Mouse (Mus musculus) ES-Bruce4 (cell line): ENCODE measurements around the gene Dctpp1. TPM values are rescaled to one million over a fixed set of nuclear protein-coding genes. Genes with fewer than 3 reads are reported as not detected.

Source experiments
- H3K27ac ChIP-seq: 2 replicates; pipeline ENCODE4 v1.5.1; 2012; ENCODE audit warnings: low read length, inconsistent platforms; ENCODE audit not compliant: insufficient read depth
- H3K27me3 ChIP-seq: 2 replicates; pipeline ENCODE4 v1.6.1; 2012; ENCODE audit warnings: mild to moderate bottlenecking, low read length, inconsistent platforms; ENCODE audit not compliant: control insufficient read depth, poor library complexity, insufficient read depth, severe bottlenecking
- H3K36me3 ChIP-seq: 2 replicates; pipeline ENCODE4 v1.6.1; 2012; ENCODE audit warnings: inconsistent platforms, mild to moderate bottlenecking, low read length, moderate library complexity; ENCODE audit not compliant: control insufficient read depth, poor library complexity, insufficient read depth, severe bottlenecking
- H3K4me1 ChIP-seq: one replicate; pipeline ENCODE4 v1.8.1; 2011; ENCODE audit warnings: low read length; ENCODE audit not compliant: control insufficient read depth, insufficient read depth
- H3K4me3 ChIP-seq: 2 replicates; pipeline ENCODE4 v1.5.1; 2011; ENCODE audit warnings: low read depth, mild to moderate bottlenecking, low read length
- H3K9ac ChIP-seq: 2 replicates; pipeline ENCODE4 v1.6.1; 2012; ENCODE audit warnings: low read depth, mild to moderate bottlenecking, inconsistent platforms; ENCODE audit not compliant: poor library complexity, severe bottlenecking
- H3K9me3 ChIP-seq: replicated peaks from 2 replicates; pipeline ENCODE4 v1.6.1; 2012; ENCODE audit warnings: mild to moderate bottlenecking, low read length, inconsistent platforms; ENCODE audit not compliant: control insufficient read depth, poor library complexity, insufficient read depth, severe bottlenecking
- CTCF ChIP-seq: IDR thresholded peaks from one replicate; pipeline ENCODE4 v1.8.1; 2011; ENCODE audit warnings: low read depth, low read length
- EP300 ChIP-seq: IDR thresholded peaks from 2 replicates; pipeline ENCODE4 v1.6.1; 2011; ENCODE audit warnings: low read depth, low read length; ENCODE audit not compliant: insufficient read depth
- POLR2A ChIP-seq: IDR thresholded peaks from one replicate; pipeline ENCODE4 v1.8.1; 2011; ENCODE audit warnings: low read length; ENCODE audit not compliant: insufficient read depth
- polyA plus RNA-seq: library from polyadenylated mRNA; stranded (reverse); fragments of >200 nt; gene quantifications from 2 replicates; pipeline ENCODE4 v1.2.4, GENCODE M21; 2011; ENCODE audit warnings: low read depth; ENCODE audit not compliant: missing spikeins, insufficient read depth, insufficient read length

Gene Dctpp1
- polyA plus RNA-seq, 1 experiment, result 135 TPM

- H3K4me3 ChIP-seq, result peak overlapping the region; percentile 61
- peaks cover 1% of the 10 kb centered on the region for H3K4me1 ChIP-seq
- H3K9me3 ChIP-seq, result no peaks in the 10 kb centered on the region
- peak overlapping the region; percentile 61 for H3K9ac ChIP-seq
- H3K27me3 ChIP-seq, result no peaks in the 10 kb centered on the region
- no peak for TF ChIP-seq CTCF
- TF ChIP-seq EP300, result peak; percentile 97
- H3K36me3 ChIP-seq, result peaks cover 4% of the 10 kb centered on the region; the same call in 1 of the 2 replicates
- peak overlapping the region; percentile 98 for H3K27ac ChIP-seq
Measured at GRCm38 (mm10) chr7:127212432-127213250, 47.9 kb downstream of the Dctpp1 start.

- peaks cover 1% of the 10 kb centered on the region for H3K4me1 ChIP-seq
Measured at GRCm38 (mm10) chr7:127211014-127211745, 49.3 kb downstream of the Dctpp1 start.

GRCm38 (mm10) chr7:127210266-127210665, 50.2 kb downstream of the Dctpp1 start:
- Histone ChIP-seq H3K9ac (peak overlapping the region; percentile 59; the same call in 1 of the 2 replicates), H3K4me1 (peaks cover 1% of the 10 kb centered on the region), H3K36me3 (peaks cover 4% of the 10 kb centered on the region; the same call in 1 of the 2 replicates), H3K27me3 (no peaks in the 10 kb centered on the region), H3K4me3 (no peak overlapping the region), H3K27ac (peak overlapping the region; percentile 71), H3K9me3 (no peaks in the 10 kb centered on the region)
- TF ChIP-seq EP300, result no peak
- TF ChIP-seq POLR2A, result no peak
- no peak for TF ChIP-seq CTCF

More at GRCm38 (mm10) chr7:127211014-127211745, 49.3 kb downstream of the Dctpp1 start:
- no peak for TF ChIP-seq EP300
- TF ChIP-seq CTCF, result no peak
- TF ChIP-seq POLR2A, result no peak
- Histone ChIP-seq H3K27me3 (no peaks in the 10 kb centered on the region), H3K9me3 (no peaks in the 10 kb centered on the region), H3K36me3 (peaks cover 4% of the 10 kb centered on the region; the same call in 1 of the 2 replicates), H3K9ac (peak overlapping the region; percentile 34), H3K27ac (peak overlapping the region; percentile 98), H3K4me3 (no peak overlapping the region)

GRCm38 (mm10) chr7:127209851-127210250, 50.7 kb downstream of the Dctpp1 start:
- Histone ChIP-seq H3K9me3 (no peaks in the 10 kb centered on the region), H3K4me1 (peaks cover 1% of the 10 kb centered on the region), H3K27me3 (no peaks in the 10 kb centered on the region), H3K9ac (peak overlapping the region; percentile 59), H3K27ac (peak overlapping the region; percentile 71), H3K36me3 (peaks cover 4% of the 10 kb centered on the region; the same call in 1 of the 2 replicates), H3K4me3 (no peak overlapping the region)
- no peak for TF ChIP-seq EP300
- no peak for TF ChIP-seq CTCF
- TF ChIP-seq POLR2A, result no peak

- Histone ChIP-seq H3K4me1 (peaks cover 1% of the 10 kb centered on the region), H3K27ac (peak within 1 kb of the TSS; percentile 75), H3K9ac (peak within 1 kb of the TSS; percentile 95), H3K4me3 (peak within 1 kb of the TSS; percentile 93), H3K9me3 (no peaks in the 10 kb centered on the region), H3K36me3 (peaks cover 7% of the 10 kb centered on the region), H3K27me3 (no peaks in the 10 kb centered on the region)
- TF ChIP-seq POLR2A, result peak; percentile 29
- no peak for TF ChIP-seq EP300
- peak; percentile 44 for TF ChIP-seq CTCF
Measured at GRCm38 (mm10) chr7:127208553-127209438, 51.7 kb downstream of the Dctpp1 start, which contains the start of gene Mylpf. Gene Mylpf, plus strand, starts transcription at chr7:127208890.
